Mouse (Mus musculus) mouse embryonic stem cell (cell line): ENCODE results near the gene Hyal1.

ENCODE experiments used
- in situ Hi-C, 2 experiments: fragments of 300-500 bp; cut with MboI; formaldehyde crosslinking; loops; 1 replicate in 1 of 2; 3 replicates in 1 of 2; pipeline ENCODE4 v1.14.3; 2019 to 2020; ENCODE audit warnings: low sequenced_read_pairs in 2 of 2, low pct_unique_long_range_greater_than_20kb in 1 of 2, mixed read lengths in 1 of 2; ENCODE audit not compliant: unreplicated experiment in 1 of 2

The Hyal1 gene

DNA sequence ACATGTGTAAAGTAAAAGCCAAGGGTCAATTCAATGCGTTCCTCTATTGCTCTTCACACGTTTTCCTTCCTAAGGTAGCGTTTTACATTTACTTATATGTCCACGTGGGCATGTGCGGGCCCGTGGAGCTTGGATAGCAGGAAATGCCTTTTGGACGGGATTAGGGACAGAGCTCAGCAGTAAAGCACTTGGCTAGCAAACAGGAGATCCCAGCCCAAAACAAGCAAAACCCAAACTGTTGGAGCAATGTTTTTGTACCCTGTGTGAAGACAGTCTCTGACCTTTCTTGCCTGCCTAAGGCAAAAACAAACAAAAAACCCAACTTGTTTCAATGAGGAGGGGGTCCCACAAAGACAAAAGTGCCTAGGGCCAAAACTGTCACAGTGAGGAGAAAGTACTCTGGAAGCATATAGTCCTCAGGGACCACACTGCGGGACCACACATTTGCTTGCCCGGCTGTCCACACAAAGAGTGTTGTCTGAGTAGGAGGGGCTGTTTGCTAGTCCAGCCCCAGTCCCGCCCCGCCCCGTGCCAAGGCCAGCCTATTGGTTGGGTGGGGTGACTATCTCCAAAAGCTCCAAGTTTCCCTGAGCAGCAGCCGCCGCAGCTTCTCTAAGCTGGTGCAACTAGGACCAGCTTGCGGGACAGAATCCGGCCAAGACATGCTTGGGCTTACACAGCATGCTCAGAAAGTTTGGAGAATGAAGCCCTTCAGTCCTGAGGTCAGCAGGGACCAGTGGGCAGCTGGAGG is at the start of gene Hyal1:
Gene Hyal1 (plus strand): TSS at position 571 of the 751 bp plus-strand sequence.
- in situ Hi-C loops = no loop called here

DNA sequence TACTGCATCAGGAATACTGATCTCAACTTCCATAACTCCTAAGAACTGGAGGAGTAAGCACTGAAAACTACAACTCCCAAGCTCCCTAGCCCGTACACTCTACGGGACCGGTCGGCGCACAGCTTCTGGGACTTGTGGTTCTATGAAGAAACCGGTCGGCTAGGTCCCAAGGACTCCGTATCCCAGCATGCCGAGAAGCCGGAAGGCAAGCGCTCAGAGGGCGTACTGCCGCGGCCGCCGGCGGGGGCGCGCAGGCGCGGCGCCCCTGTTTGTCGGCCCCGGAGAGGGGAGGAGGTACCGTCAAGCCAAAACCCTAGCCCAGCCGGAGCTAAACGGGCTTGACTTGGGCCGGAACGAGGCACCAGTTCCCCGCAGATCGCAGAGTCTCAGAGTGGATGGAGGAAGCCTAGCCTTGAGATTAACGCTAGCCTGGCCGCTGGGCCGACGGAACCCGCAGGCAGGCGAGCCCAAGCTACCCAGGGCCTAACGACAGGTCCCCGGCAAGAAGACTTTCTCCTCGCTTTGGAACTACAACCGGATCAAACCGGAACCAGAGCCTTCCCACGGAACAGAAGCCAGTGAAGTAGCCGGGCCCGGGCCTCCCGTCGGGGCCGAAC is 42.8 kb upstream of the Hyal1 start, which contains the start of gene Tmem115:
Gene Tmem115 (plus strand): TSS at position 155 of the 617 bp plus-strand sequence.
- in situ Hi-C loops = no loop called here

DNA sequence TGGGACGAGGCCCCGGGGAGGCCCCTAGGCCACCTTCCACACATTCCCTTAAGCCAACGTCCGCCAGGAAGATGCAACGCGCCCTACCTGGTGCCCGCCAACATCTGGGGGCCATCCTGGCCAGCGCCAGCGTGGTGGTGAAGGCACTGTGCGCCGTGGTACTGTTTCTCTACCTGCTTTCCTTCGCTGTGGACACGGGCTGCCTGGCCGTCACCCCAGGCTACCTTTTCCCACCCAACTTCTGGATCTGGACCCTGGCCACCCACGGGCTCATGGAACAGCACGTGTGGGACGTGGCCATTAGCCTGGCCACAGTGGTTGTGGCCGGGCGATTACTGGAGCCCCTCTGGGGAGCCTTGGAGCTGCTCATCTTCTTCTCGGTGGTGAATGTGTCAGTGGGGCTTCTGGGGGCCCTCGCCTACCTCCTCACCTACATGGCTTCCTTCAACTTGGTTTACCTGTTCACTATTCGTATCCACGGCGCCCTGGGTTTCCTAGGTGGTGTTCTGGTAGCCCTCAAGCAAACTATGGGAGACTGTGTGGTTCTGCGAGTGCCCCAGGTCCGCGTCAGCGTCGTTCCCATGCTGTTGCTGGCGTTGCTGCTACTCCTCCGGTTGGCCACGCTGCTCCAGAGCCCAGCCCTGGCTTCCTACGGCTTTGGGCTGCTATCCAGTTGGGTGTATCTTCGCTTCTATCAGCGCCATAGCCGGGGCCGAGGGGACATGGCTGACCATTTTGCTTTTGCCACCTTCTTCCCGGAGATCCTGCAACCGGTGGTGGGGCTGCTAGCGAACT is 42.1 kb upstream of the Hyal1 start:
- in situ Hi-C loops = no loop called here

DNA sequence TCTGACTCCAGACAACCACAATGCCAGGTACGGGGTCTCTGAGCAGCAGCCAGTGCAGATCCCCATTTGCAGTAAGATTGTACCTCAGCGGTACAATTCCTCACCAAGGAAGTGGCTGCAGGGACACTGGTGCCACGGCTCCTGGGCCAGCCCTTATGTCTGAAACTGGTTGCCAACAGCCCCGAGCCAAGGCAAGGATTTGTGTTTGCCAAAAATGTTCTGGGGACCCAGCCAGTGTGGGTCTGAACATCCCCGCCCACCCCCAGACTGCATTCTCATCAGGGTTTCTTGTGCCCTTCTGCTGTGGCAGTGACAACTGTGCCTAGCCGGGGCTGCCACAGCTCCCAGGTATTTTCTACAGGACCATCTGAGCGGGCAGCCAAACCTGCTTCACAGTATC is 38.5 kb upstream of the Hyal1 start:
- in situ Hi-C loops = no loop called here

DNA sequence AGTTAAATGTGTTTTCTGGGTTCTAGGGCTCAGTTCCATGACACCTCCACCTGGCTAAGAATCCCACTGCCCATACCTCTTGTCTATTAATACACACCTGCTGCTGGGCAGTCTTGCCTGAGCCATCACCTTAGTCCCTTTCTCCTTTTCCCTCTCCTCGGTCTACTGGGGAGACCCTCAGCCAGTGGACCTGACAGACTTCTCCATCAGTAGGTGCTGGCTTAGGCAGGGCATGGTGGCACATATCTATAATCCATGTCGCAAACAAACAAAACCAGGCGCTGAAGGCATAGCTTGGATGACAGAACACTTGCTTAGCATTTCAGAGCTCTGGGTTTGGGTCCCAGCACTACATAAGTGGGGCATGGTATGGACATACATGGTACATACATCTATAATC is 38.0 kb upstream of the Hyal1 start:
- in situ Hi-C loops = no loop called here

DNA sequence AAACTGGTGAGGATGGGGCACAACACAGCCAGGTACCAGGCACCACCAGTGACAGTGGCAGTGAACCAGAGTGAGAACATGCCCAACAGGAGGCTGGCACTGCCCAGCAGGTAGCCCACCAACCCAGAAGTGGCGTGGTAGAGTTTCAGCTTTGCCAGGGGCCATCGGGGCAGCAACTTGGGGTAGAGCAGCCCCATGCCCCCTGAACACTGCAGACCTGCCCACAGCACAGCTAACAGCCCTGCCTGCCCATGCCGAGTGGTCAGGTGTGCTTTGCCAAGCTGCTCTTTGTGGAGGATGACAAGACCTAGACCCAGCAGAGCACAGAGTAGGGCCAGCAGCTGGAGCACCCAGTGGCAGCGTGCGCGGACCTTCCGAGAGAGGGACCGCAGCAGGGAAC is 36.8 kb upstream of the Hyal1 start:
- in situ Hi-C loops = no loop called here

DNA sequence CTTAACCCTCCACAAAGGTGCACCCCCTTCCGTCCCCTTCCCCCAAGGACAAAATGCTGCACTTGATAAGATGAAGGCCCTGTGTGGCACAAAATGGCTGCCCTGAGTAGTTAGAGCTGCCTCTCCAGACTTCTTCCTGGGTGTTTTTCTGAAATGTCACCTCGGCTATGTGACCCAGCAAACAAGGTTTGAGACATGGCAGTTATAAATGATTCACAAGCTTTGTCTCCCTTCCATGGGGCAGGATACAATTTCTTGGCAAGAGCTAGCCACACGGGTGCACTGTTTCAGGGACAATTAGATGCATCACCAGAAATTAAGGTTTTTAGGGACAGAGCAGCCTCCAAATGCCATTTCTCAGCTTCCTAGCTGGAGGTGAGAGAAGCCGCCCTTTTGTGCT is 36.3 kb upstream of the Hyal1 start:
- in situ Hi-C loops = no loop called here

DNA sequence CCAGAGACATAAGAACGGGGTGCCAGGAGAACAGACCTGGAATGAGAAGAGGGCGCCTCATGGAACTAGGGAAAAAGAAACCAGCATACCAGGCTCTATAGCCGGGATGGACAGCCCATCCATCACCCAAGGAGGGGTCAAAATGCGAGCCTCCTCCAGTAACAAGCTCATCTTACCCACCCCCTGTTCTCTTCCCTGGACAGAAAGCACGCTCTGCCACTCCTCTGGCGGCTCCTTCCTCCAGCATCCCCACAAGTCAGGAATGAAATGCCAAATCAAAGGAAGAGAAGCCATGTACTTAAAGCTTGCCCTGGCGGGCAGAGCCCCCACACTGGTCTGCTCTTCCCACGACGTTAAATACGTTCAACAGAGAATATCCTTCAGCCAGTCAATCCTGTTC is 35.7 kb upstream of the Hyal1 start:
- in situ Hi-C loops = no loop called here

DNA sequence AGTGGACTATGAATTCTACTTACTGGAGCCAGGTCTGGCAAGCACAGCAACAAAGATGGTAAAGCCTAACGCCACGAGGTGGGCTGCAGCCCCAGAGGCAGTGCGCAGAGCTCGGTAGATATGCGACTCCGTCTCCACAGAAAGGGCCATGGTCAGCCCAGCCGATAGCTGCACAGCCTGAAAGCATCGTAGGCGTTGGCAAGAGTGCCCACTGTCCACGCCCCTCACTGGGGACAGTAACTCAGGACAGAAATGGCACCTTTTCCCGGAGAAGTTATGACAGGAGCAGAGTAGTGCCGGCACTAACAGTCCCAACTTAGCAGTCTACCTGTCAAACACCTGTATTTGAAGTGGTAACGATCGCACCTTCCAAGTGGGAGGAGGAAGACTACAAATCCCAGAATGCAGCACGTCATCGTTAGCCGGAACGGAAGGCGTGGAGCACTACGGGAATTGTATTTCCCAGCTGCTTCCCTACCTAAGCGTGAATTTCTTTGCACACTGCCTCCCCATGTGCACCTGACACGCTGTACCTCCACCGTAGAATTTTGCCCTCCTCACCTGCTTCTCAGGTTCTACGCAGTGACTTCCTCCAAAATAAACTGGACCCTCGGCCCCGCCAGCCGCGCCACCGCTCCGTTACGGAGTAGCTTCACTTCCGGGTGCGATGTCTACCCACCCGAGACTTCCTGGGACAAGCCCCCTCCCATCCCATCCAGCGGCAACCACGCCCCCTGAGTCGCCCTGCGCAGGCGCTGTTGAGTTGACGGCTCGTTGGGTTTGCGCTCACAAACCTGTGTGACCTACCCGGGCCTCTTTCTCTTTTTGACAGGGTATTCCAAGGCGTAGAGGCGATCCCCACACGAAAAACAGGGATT is 35.0 kb upstream of the Hyal1 start, which contains the start of the genes Cyb561d2 and Nprl2:
Gene Cyb561d2 (minus strand): TSS at position 720 of the 878 bp plus-strand sequence.
Gene Nprl2 (plus strand): TSS at position 753 of the 878 bp plus-strand sequence.
- in situ Hi-C loops = no loop called here

DNA sequence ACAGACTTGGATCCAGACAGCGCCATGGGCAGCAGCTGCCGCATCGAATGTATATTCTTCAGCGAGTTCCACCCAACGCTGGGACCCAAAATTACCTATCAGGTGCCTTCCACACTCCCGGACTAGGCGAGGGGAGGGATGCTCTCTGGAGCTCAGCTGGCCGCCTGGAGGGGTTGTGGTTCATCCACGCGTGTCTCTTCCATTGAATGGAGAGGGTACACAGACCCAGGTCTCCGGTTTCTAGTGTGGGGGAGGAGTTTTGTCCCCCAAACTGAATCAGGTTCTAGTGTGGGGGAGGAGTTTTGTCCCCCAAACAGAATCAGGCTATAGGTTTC is 34.4 kb upstream of the Hyal1 start:
- in situ Hi-C loops = no loop called here

DNA sequence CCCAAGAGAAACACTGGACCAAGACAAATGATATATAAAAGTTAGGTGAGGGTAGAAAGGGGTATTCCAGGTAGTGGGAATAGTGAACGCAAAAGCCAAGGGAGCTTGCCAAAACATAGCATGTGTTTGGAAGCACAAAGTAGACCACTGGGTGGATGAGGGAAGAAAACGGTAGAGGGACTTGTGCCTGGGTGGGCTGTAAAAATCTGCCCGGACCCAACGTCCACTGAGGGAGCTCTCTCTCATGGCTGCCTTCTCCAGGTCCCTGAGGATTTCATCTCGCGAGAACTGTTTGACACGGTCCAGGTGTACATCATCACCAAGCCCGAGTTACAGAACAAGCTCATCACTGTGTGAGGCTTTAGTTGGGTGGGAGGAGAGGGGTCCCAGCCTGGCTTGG is 34.0 kb upstream of the Hyal1 start:
- in situ Hi-C loops = no loop called here

DNA sequence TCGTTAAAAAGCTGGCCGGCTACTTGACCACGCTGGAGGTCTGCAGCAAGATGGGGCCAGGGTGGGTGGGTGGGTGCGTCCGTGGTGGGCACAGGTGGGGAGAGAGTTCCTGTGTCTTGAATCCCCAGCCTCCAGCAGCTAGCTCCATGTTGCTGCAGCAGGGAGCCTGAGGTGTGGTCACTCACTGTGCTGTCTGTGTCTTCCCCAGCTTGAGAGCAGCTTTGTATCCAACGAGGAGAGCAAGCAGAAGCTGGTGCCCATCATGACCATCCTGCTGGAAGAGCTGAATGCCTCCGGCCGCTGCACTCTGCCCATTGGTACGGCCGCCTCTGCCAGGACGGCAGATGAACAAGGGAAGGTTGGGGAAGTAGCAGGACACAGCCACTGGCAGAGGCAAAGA is 33.4 kb upstream of the Hyal1 start:
- in situ Hi-C loops = no loop called here

DNA sequence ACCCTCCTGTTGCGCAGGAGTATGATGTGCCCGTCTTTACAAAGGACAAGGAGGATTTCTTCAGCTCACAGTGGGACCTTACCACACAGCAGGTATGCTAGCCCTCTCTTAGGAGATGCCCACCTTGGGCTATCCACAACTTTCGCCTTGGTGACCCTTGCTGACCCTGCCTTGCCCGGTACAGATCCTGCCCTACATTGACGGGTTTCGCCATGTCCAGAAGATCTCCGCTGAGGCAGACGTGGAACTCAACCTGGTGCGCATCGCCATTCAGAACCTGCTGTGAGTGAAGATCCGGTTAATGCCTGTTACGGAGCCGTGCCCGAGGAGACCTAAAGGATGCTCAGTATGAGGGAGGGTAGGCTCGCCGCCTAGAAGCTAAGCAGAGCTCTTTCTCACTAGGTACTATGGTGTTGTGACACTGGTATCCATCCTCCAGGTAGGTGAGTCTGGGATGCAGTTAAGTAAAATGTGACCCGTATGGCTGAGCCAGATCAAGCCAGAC is 32.5 kb upstream of the Hyal1 start:
- in situ Hi-C loops = no loop called here

DNA sequence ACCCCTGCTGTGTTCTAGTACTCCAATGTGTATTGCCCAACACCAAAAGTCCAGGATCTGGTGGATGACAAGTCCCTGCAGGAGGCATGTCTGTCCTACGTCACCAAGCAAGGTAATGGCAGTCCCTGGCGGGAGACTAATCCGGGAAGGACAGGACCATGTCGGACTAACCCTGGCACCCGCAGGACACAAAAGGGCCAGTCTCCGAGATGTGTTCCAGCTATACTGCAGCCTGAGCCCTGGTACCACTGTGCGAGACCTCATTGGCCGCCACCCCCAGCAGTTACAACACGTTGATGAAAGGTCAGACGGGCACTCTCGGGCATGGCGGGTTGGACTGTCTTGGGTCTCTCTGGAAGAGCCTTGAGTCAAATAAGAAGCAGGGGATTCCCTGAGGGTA is 32.0 kb upstream of the Hyal1 start:
- in situ Hi-C loops = no loop called here

DNA sequence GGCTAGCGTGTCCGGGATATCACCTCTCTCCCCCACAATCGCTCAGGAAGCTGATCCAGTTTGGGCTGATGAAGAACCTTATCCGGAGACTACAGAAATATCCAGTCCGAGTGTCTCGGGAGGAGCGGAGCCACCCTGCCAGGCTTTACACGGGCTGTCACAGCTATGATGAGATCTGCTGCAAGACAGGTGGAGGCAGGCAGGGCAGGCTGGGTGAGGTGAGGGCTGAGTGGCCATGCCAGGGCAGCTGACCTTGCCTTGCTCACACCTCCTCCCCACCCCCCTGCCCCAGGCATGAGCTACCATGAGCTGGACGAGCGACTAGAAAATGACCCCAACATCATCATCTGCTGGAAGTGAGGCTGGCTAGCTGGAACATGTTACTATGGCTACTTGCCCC is 31.5 kb upstream of the Hyal1 start:
- in situ Hi-C loops = no loop called here

DNA sequence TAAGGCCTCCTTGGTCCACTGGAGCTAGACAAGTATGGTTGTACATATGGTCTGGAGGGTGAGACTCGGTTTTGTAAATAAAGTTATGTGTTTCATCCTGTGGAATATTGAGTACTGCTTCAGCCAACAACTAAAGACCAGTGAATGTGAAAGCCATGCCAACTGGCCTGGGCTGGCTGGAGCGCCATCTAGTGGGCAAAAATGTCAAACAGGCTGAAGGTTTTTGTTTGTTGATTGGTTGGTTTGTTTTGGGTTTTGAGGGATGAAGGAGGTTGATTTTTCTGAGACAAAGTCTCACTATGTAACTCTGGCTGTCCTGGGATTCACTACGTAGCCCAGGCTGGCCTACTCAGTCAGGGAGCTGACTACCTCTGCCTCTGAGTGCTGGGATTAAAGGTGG is 31.1 kb upstream of the Hyal1 start:
- in situ Hi-C loops = no loop called here

DNA sequence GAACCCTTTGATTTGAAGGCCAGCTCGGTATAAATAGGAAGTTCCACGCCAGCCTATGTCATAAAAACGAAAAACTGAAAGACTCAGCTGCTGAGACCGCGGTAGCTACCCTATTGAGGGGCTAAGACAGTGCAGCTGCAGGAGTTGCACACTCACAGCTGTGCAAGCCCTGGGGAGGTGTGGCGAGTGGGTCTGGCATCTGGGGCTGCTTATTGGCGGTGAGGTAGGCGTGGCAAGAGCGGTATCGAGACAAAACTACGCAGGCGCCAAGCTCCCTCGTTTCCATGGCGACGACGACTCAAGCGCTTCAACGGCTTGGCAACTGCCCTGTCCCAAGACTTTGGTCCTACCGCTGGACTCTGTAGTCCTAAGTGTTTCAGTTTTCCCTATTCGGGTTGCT is 29.7 kb upstream of the Hyal1 start, which contains the start of gene Zmynd10:
Gene Zmynd10 (plus strand): TSS at position 273 of the 400 bp plus-strand sequence.
- in situ Hi-C loops = no loop called here

DNA sequence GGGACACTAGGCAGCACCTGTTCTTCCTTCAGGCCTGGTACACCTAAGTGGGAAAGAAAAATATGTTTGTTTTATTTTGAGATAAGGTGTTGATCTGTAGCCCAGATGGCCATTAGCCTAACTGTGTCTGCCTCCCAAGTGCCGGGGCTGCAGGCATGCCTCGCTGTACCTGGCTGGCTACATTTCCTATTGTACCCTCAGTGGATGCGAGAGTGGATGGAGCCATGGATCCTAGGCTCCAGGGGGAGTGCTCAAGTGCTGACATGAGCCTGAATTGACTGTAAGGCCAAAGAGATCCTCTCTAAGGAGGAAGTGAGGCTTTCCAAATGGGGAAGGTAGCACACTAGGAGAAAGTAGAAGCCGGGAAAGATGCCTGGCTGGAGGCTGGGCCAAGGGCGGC is 28.8 kb upstream of the Hyal1 start:
- in situ Hi-C loops = no loop called here
